Mouse (Mus musculus) CH12.LX (cell line): ENCODE measurements around the gene Cfap20.

Experiments used
- CHD2 ChIP-seq: IDR thresholded peaks from 2 replicates; pipeline ENCODE4 v1.6.1; 2011; ENCODE audit warnings: low read length, improper control_type of control experiment
- MXI1 ChIP-seq: IDR thresholded peaks from 2 replicates; pipeline ENCODE4 v1.6.1; 2011; ENCODE audit warnings: mild to moderate bottlenecking, low read depth, low read length, improper control_type of control experiment
- POLR2A ChIP-seq: IDR thresholded peaks from 2 replicates; pipeline ENCODE4 v1.6.1; 2011; ENCODE audit warnings: low read depth, mild to moderate bottlenecking, improper control_type of control experiment, low read length

DNA sequence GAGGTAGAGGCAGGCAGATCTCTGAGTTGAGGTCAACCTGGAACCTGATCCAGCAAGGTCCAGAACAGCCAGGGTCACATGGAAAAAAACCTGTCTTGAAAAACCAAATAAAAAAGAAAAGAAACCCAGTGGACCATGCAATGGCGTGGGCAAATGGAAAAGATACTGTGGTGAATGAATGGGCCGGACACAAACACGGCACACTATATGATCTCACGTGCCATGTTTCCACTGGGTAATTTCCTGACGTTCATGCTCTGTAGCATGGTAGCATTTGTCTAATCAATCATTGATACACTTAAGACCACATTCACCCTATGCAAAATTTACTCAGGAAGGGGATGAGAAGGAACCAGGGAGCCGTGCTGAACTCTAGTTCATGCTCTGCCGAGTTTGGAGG is 43.6 kb downstream of the Cfap20 start:
- TF ChIP-seq MXI1 (no peak), CHD2 (no peak), POLR2A (no peak)
